ENCODE assay signal across 8 mouse cellular contexts in the genomic region with DNA sequence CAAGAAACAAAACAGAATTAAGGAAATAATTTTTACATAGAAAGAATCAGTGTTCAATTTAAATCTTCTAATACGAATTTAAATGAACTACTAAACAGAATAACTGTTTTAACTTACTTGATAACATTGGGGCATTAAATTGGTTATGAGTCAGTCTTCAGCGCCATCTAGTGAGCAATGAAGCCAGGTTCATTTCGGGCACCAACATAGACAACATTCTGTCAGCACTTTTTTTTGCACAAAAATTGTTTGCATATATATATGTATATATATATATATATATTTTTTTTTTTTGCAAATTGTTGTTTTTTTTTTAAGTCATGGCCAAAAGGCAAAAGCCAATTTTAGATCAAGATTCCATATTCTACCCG.
DNase-seq lines count a peak whose midpoint lies in the region; ATAC-seq lines count a peak whose summit lies in the region.

No protein-coding gene starts in this region.

- H3K4me3 ChIP-seq in midbrain, embryonic 14.5 days (replicated peaks; ENCODE audit: low read depth, low read length), result no peak overlapping the region
- H3K4me3 ChIP-seq in midbrain, embryonic 10.5 days, result no peak overlapping the region

- no peak overlapping the region for H3K4me2 ChIP-seq in midbrain, embryonic 14.5 days (ENCODE audit: low read length)

- H3K4me1 ChIP-seq in midbrain, embryonic 14.5 days (ENCODE audit: control insufficient read depth, insufficient read depth, low read length), result no peaks in the 10 kb centered on the region
- H3K4me1 ChIP-seq in midbrain, embryonic 10.5 days, result peaks cover 5% of the 10 kb centered on the region; the same call in 1 of the 2 replicates

- no peaks in the 10 kb centered on the region for H3K27me3 ChIP-seq in midbrain, embryonic 14.5 days (ENCODE audit: control insufficient read depth, insufficient read depth, low read length)
- no peaks in the 10 kb centered on the region for H3K27me3 ChIP-seq in midbrain, embryonic 10.5 days (ENCODE audit: low read depth, poor library complexity, severe bottlenecking)

- no peak overlapping the region for H3K27ac ChIP-seq in midbrain, embryonic 14.5 days (replicated peaks; ENCODE audit: low read depth, low read length)
- H3K27ac ChIP-seq in midbrain, embryonic 10.5 days (replicated peaks), result no peak overlapping the region

- H3K9ac ChIP-seq in midbrain, embryonic 14.5 days (replicated peaks; ENCODE audit: low read length), result no peak overlapping the region

- 40% methylated on average over 4 of the region's 4 CpGs for WGBS in midbrain, embryonic 14.5 days
- WGBS in midbrain, embryonic 10.5 days, result 50% methylated on average over 4 of the region's 4 CpGs

- peak; percentile 61 for ATAC-seq in frontal cortex, adult (ENCODE audit: low TSS enrichment)
- no peak for ATAC-seq in midbrain, embryonic 14.5 days (ENCODE audit: low FRiP score, low TSS enrichment)

- H3K36me3 ChIP-seq in midbrain, embryonic 14.5 days (ENCODE audit: control insufficient read depth, insufficient read depth, low read length), result no peaks in the 10 kb centered on the region
- no peaks in the 10 kb centered on the region for H3K36me3 ChIP-seq in midbrain, embryonic 10.5 days

- H3K9me3 ChIP-seq in midbrain, embryonic 14.5 days (ENCODE audit: control insufficient read depth, low read length), result no peaks in the 10 kb centered on the region
- no peaks in the 10 kb centered on the region for H3K9me3 ChIP-seq in midbrain, embryonic 10.5 days (replicated peaks)

- DNase-seq in frontal cortex, postnatal 25 days (ENCODE audit: low spot score in 2 of 2), result no peak
- DNase-seq in midbrain, embryonic 14.5 days, result peak; percentile 87
- DNase-seq in midbrain, embryonic 10.5 days (ENCODE audit: low spot score), result no peak
- DNase-seq in ZHBTc4 (ENCODE audit: low read depth, low spot score), result peak; percentile 64
- DNase-seq in kidney, adult 8-10 months, result peak; percentile 53 to 64
- peak; percentile 82 for DNase-seq in naive thymus-derived CD4-positive, alpha-beta T cell, adult 2 months (ENCODE audit: low read depth)
- DNase-seq in ovary, postnatal 14 days (ENCODE audit: low spot score), result no peak

Comparison
In these comparisons a context has a peak if more than half of its experiments do, and no peak if none do; other contexts are left out.
1. DNase-seq: peak in midbrain, embryonic 14.5 days (single experiment), ZHBTc4 (single experiment), kidney, adult 8-10 months (2 of 2) and naive thymus-derived CD4-positive, alpha-beta T cell, adult 2 months (single experiment); none in frontal cortex, postnatal 25 days (0 of 2), midbrain, embryonic 10.5 days (single experiment) and ovary, postnatal 14 days (single experiment).